Mouse (Mus musculus) cerebellum, postnatal 25 days (tissue): ENCODE measurements at regions not wholly inside any gene's neighbourhood (a gene's known extent, or its start where the extent isn't known, plus 50 kb on each side); places are given as distances from the start of the nearest gene placed in this dataset.
A peak's percentile ranks its signal among the peaks of the same experiment; 100 is the strongest.

Experiments used
- DNase-seq, 2 experiments: peaks; one replicate each; pipeline ENCODE4 v3.0.0; 2021; ENCODE audit warnings: mixed read lengths in 2 of 2

GRCm38 (mm10) chr4:50583001-50583400 is 633.5 kb upstream of the Cylc2 start:
- DNase-seq, result peak; percentile 6 to 9

DNA sequence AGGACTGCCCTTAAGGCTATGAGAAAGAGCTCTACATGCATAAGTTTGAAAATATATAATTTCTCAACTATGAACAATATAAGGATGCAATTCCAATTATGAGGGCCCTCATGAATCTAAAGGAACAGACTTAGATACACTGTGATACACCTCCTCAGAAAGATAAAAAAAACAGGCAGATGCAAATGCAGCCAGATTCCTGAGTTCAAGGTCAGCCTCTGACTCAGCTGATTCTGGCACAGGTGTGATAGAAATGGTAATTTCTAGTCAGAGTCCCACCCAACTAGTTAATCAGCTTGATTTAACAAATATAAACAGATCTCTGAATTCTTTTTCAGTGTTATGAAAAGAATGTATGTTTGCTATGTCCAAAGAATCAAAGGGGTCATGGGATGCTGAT is 595.8 kb upstream of the Cylc2 start:
- no peak for DNase-seq
